Mouse (Mus musculus): ENCODE results near the gene Zfp781. TPM values are rescaled to one million over a fixed set of nuclear protein-coding genes. Genes with fewer than 3 reads are reported as not detected.

Gene Zfp781
- polyA plus RNA-seq (2014; fragmentation: Illumina TruSeq; extraction: RNeasy Lipid Tissue Mini Kit (QIAGEN cat#74804); ENCODE audit: low read depth, low replicate concordance) = 4.8 TPM

GRCm38 (mm10) chr10:81929842-81930743 lies at the start of gene Zfp781:
Gene Zfp781, minus strand, starts transcription at chr10:81930480.

GRCm38 (mm10) chr10:81863409-81864407 lies 66.6 kb downstream of the Zfp781 start, which contains the start of gene Gm32687:
Gene Gm32687, plus strand, starts transcription at chr10:81863934.

Other genes starting within 250 kb of the Zfp781 start
- 20.2 TPM for gene Zfp433, start 225.7 kb downstream of the Zfp781 start, polyA plus RNA-seq (2014; fragmentation: Illumina TruSeq; extraction: RNeasy Lipid Tissue Mini Kit (QIAGEN cat#74804); ENCODE audit: low read depth, low replicate concordance)
- gene Gm3055, start 159.3 kb downstream of the Zfp781 start, polyA plus RNA-seq (2014; fragmentation: Illumina TruSeq; extraction: RNeasy Lipid Tissue Mini Kit (QIAGEN cat#74804); ENCODE audit: low read depth, low replicate concordance) = 11.6 TPM
- gene Gm4767, start 118.3 kb downstream of the Zfp781 start, polyA plus RNA-seq (2014; fragmentation: Illumina TruSeq; extraction: RNeasy Lipid Tissue Mini Kit (QIAGEN cat#74804); ENCODE audit: low read depth, low replicate concordance) = 3.0 TPM
- gene Gm32687, start 66.5 kb downstream of the Zfp781 start, polyA plus RNA-seq (2014; fragmentation: Illumina TruSeq; extraction: RNeasy Lipid Tissue Mini Kit (QIAGEN cat#74804); ENCODE audit: low read depth, low replicate concordance) = 13.4 TPM
- 2.4 TPM for gene Zfp873, start 117.6 kb upstream of the Zfp781 start, polyA plus RNA-seq (2014; fragmentation: Illumina TruSeq; extraction: RNeasy Lipid Tissue Mini Kit (QIAGEN cat#74804); ENCODE audit: low read depth, low replicate concordance)
- gene BC024063, start 152.9 kb upstream of the Zfp781 start, polyA plus RNA-seq (2014; fragmentation: Illumina TruSeq; extraction: RNeasy Lipid Tissue Mini Kit (QIAGEN cat#74804); ENCODE audit: low read depth, low replicate concordance) = 6.9 TPM
- gene AU041133, start 197.5 kb upstream of the Zfp781 start, polyA plus RNA-seq (2014; fragmentation: Illumina TruSeq; extraction: RNeasy Lipid Tissue Mini Kit (QIAGEN cat#74804); ENCODE audit: low read depth, low replicate concordance) = 4.5 TPM

Measured in testis, adult 10 weeks (tissue).